Mouse (Mus musculus): ENCODE measurements around the gene Atg9b. TPM values are rescaled to one million over a fixed set of nuclear protein-coding genes. Genes with fewer than 3 reads are reported as not detected.

Gene Atg9b
- polyA plus RNA-seq, 1 experiment: 0.39 TPM

DNA sequence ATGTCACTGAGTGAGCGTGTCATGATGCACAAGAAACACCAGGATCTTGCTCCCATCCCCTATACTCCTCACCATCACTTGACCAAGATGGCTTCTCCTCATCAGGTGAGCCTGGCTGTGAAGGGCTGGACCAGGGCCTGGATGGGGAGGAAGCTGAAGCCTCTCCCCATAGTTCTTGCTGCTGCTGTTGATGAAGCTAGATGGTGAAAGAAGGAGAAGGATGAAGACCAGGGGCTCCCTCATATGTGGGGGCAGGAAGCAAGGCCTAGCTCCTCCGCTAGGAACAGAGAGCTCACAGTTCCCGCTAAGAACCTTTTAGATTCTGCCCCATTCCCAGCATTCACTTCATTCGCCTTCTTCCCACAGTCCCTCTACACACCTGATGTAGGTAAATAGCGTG, 6.6 kb downstream of the Atg9b start:
- Histone ChIP-seq H3K27ac (ENCODE audit: insufficient read depth, low read length) (no peak overlapping the region), H3K4me3 (ENCODE audit: insufficient read depth, low read length) (no peak overlapping the region), H3K4me1 (ENCODE audit: control insufficient read depth, insufficient read depth, low read length) (no peaks in the 10 kb centered on the region)
- TF ChIP-seq CTCF (IDR thresholded peaks at IDR 0.05; ENCODE audit: borderline replicate concordance, insufficient read depth, low read length): no peak
- TF ChIP-seq POLR2A (IDR thresholded peaks at IDR 0.05; ENCODE audit: low read depth, low read length): no peak

GRCm38 (mm10) chr5:24384407-24384806, 7.5 kb downstream of the Atg9b start:
- Histone ChIP-seq H3K27ac (ENCODE audit: insufficient read depth, low read length) (no peak overlapping the region), H3K4me1 (ENCODE audit: control insufficient read depth, insufficient read depth, low read length) (no peaks in the 10 kb centered on the region)
- TF ChIP-seq POLR2A (IDR thresholded peaks at IDR 0.05; ENCODE audit: low read depth, low read length): no peak
- TF ChIP-seq CTCF (IDR thresholded peaks at IDR 0.05; ENCODE audit: borderline replicate concordance, insufficient read depth, low read length): no peak

GRCm38 (mm10) chr5:24383026-24383859, 8.7 kb downstream of the Atg9b start:
- peak overlapping the region; percentile 32 for H3K4me3 ChIP-seq (ENCODE audit: insufficient read depth, low read length)
- TF ChIP-seq POLR2A (IDR thresholded peaks at IDR 0.05; ENCODE audit: low read depth, low read length) (peak; percentile 51), CTCF (IDR thresholded peaks at IDR 0.05; ENCODE audit: borderline replicate concordance, insufficient read depth, low read length) (peak; percentile 65)
- no peak overlapping the region for H3K27ac ChIP-seq (ENCODE audit: insufficient read depth, low read length)
- H3K4me1 ChIP-seq (ENCODE audit: control insufficient read depth, insufficient read depth, low read length): no peaks in the 10 kb centered on the region

More at GRCm38 (mm10) chr5:24384407-24384806, 7.5 kb downstream of the Atg9b start:
- no peak overlapping the region for H3K4me3 ChIP-seq (ENCODE audit: insufficient read depth, low read length)

DNA sequence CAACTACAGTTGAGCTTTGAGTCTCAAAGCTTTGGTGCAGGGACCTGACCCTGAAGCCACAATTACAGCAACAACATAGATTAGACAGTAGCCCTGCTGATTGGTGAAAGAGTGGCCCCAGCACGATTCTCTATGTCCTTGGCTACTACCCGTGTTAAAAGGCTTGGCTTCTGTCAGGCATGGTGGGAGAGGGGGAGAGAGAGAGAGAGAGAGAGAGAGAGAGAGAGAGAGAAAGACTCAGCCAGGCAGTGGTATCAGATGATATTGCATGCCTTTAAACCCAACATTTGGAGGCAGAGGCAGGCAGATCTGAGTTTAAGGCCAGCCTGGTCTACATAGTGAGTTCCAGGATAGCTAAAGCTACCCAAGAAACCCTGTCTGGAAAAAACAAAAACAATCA, 10.0 kb downstream of the Atg9b start:
- H3K27ac ChIP-seq (ENCODE audit: insufficient read depth, low read length): no peak overlapping the region
- H3K4me3 ChIP-seq (ENCODE audit: insufficient read depth, low read length): no peak overlapping the region
- H3K4me1 ChIP-seq (ENCODE audit: control insufficient read depth, insufficient read depth, low read length): no peaks in the 10 kb centered on the region
- no peak for TF ChIP-seq CTCF (IDR thresholded peaks at IDR 0.05; ENCODE audit: borderline replicate concordance, insufficient read depth, low read length)

GRCm38 (mm10) chr5:24381486-24381885, 10.5 kb downstream of the Atg9b start:
- TF ChIP-seq POLR2A (IDR thresholded peaks at IDR 0.05; ENCODE audit: low read depth, low read length): no peak
- no peak for TF ChIP-seq CTCF (IDR thresholded peaks at IDR 0.05; ENCODE audit: borderline replicate concordance, insufficient read depth, low read length)
- no peaks in the 10 kb centered on the region for H3K4me1 ChIP-seq (ENCODE audit: control insufficient read depth, insufficient read depth, low read length)
- no peak overlapping the region for H3K4me3 ChIP-seq (ENCODE audit: insufficient read depth, low read length)
- no peak overlapping the region for H3K27ac ChIP-seq (ENCODE audit: insufficient read depth, low read length)

DNA sequence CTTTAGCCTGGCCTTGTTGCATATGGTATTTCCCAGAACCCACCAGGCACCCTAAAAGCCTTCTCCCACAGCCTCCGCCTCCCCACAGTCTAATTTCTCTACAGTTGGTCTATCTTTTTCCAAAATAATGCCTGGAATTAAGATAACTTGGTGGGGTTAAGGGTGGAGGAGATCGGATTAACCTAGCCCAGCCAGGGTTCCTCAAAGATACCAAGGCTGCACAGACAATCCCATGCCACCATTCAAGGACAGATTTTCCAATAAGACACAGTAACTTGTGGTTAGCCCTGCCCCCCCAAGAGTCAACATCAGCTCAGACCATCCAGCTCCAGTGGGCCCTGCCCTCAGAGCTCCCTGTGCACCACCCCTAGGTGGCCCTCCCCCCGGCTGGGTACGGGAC, 11.4 kb downstream of the Atg9b start:
- TF ChIP-seq CTCF (IDR thresholded peaks at IDR 0.05; ENCODE audit: borderline replicate concordance, insufficient read depth, low read length): no peak
- TF ChIP-seq POLR2A (IDR thresholded peaks at IDR 0.05; ENCODE audit: low read depth, low read length): no peak
- no peaks in the 10 kb centered on the region for H3K4me1 ChIP-seq (ENCODE audit: control insufficient read depth, insufficient read depth, low read length)
- H3K27ac ChIP-seq (ENCODE audit: insufficient read depth, low read length): no peak overlapping the region
- H3K4me3 ChIP-seq (ENCODE audit: insufficient read depth, low read length): no peak overlapping the region

- H3K4me1 ChIP-seq (ENCODE audit: control insufficient read depth, insufficient read depth, low read length): no peaks in the 10 kb centered on the region
- TF ChIP-seq POLR2A (IDR thresholded peaks at IDR 0.05; ENCODE audit: low read depth, low read length) (no peak), CTCF (IDR thresholded peaks at IDR 0.05; ENCODE audit: borderline replicate concordance, insufficient read depth, low read length) (no peak)
- no peak overlapping the region for H3K4me3 ChIP-seq (ENCODE audit: insufficient read depth, low read length)
- no peak overlapping the region for H3K27ac ChIP-seq (ENCODE audit: insufficient read depth, low read length)
These were observed 12.4 kb downstream of the Atg9b start for GRCm38 (mm10) chr5:24379501-24379900.

DNA sequence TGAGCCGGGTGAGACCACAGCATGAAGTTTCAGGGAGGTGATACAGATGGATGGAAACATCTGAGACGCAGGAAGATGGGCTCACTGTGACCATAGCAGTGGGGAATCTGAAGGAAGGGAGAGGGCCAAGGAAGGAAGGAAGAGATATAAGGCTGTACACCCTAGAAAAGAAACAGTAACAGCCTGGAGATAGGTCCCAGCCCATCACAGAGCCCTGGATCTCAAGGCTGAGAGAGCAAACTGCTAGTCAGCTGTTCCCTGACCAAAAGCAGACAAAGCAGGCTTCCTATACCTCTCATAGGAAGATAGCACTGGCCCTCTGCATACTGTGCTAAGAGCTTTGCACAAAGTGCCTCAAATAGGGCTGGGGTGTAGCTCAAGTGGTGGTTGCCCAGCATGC, 13.2 kb downstream of the Atg9b start:
- Histone ChIP-seq H3K4me1 (ENCODE audit: control insufficient read depth, insufficient read depth, low read length) (no peaks in the 10 kb centered on the region), H3K27ac (ENCODE audit: insufficient read depth, low read length) (no peak overlapping the region), H3K4me3 (ENCODE audit: insufficient read depth, low read length) (no peak overlapping the region)
- no peak for TF ChIP-seq CTCF (IDR thresholded peaks at IDR 0.05; ENCODE audit: borderline replicate concordance, insufficient read depth, low read length)
- no peak for TF ChIP-seq POLR2A (IDR thresholded peaks at IDR 0.05; ENCODE audit: low read depth, low read length)

DNA sequence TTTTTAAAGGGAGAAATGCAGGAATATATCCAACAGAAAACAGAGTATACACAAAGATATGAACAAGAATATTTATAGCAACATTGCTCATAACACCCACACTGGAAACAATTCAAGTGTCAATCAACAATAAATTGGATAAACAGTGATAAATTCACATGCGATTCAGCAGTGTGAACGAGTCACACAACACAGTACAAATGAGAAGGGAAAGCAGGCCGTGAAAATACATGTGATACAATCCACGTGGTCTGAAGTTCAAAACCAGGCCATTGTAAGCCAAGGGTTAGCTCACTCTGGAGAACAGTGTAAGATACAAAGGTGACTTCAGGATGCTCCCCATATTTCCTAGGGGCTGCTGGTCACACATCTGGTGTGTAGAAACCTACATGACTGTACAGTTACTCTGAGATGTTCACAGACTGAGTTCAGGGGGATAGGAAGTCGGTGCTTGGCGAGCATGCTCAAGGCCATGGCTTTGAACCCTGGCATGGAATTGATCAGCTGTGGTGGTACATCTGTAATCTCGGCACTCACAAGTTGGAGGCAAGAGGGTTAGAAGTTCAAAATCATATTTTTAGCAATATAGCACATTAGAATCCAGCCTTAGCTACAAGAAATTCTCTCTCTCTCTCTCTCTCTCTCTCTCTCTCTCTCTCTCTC, 17.1 kb downstream of the Atg9b start:
- H3K4me3 ChIP-seq (ENCODE audit: insufficient read depth, low read length): no peak overlapping the region
- no peaks in the 10 kb centered on the region for H3K4me1 ChIP-seq (ENCODE audit: control insufficient read depth, insufficient read depth, low read length)
- TF ChIP-seq CTCF (IDR thresholded peaks at IDR 0.05; ENCODE audit: borderline replicate concordance, insufficient read depth, low read length): no peak
- no peak for TF ChIP-seq POLR2A (IDR thresholded peaks at IDR 0.05; ENCODE audit: low read depth, low read length)
- H3K27ac ChIP-seq (ENCODE audit: insufficient read depth, low read length): no peak overlapping the region

DNA sequence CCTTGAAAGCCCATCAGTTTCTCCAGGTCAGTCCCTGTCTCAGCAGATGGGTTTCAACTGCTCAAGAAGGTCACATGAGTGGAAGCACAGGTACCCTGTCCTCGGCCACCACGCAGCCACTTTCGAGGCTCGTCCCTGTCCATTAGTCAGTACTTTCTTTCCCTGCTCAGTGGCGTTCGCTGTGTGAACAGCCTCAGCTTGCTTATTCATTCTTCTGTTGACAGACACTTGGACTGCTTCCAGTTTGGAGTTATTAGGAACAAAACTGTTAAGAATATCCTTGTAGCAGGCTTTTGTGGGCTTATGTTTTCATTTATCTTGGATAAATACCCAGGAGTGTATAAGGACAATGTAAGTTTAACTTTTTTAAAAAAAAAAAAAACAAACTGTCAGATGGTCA, 17.7 kb downstream of the Atg9b start:
- Histone ChIP-seq H3K27ac (ENCODE audit: insufficient read depth, low read length) (no peak overlapping the region), H3K4me3 (ENCODE audit: insufficient read depth, low read length) (no peak overlapping the region), H3K4me1 (ENCODE audit: control insufficient read depth, insufficient read depth, low read length) (no peaks in the 10 kb centered on the region)
- TF ChIP-seq CTCF (IDR thresholded peaks at IDR 0.05; ENCODE audit: borderline replicate concordance, insufficient read depth, low read length) (no peak), POLR2A (IDR thresholded peaks at IDR 0.05; ENCODE audit: low read depth, low read length) (no peak)

Measured in embryonic fibroblast, embryonic 13.5 days (primary cell).